Comparison of ENCODE assay signal across 25 mouse cellular contexts in the genomic region with DNA sequence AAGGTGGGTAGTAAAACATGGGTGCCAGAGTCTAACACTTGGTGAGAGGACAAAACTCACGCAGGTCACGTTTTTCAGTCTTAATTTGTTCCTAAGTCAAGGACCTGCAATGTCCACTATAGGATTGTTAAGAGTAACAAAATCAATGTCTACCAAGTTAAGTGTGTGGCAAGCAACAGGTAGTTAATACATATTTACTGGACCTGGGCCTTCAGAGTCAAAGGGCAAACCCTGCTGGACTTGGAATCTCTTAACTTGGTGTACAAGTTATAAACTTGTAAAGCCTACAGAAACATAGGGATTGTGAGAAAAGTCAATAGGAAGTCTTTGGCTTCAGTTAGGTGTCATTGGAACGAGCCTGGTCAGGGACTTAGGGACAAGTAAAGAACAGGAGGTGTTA. TPM values are rescaled to one million over a fixed set of nuclear protein-coding genes. Genes with fewer than 3 reads are reported as not detected.
A peak's percentile ranks its signal among the peaks of the same experiment; 100 is the strongest.
DNase-seq lines count a peak whose midpoint lies in the region; ATAC-seq and TF ChIP-seq lines count a peak whose summit lies in the region.
"Had no signal": no experiment of that assay in that cellular context is flagged by ENCODE, and none has a peak within 500 bp of the region (broad histone marks: within the 10 kb centered on the region; RNA-seq: fewer than 3 reads in every experiment).

No protein-coding gene starts in this region.

- H3K9me3 ChIP-seq in kidney, embryonic 14.5 days (ENCODE audit: control insufficient read depth, low read length) = no peaks in the 10 kb centered on the region
- H3K9me3 ChIP-seq in liver, embryonic 11.5 days (ENCODE audit: control insufficient read depth, low read length) = no peaks in the 10 kb centered on the region
- H3K9me3 ChIP-seq: G1E had no signal

- 63% methylated on average over 3 of the region's 3 CpGs for WGBS in kidney, embryonic 14.5 days
- WGBS in kidney, adult 2 months = 45% methylated on average over 3 of the region's 3 CpGs
- 43% methylated on average over 3 of the region's 3 CpGs for WGBS in liver, adult 2 months
- WGBS in liver, embryonic 11.5 days = 73% methylated on average over 3 of the region's 3 CpGs

- no peak overlapping the region for H3K4me3 ChIP-seq in kidney, embryonic 14.5 days (ENCODE audit: low read length)
- no peak overlapping the region for H3K4me3 ChIP-seq in kidney, adult 2 months (ENCODE audit: insufficient read depth, low read depth, low read length)
- no peak overlapping the region for H3K4me3 ChIP-seq in liver, adult 2 months (ENCODE audit: insufficient read depth, low read depth, low read length)
- no peak overlapping the region for H3K4me3 ChIP-seq in liver, embryonic 11.5 days (ENCODE audit: low read depth, low read length)

- TF ChIP-seq CTCF in kidney, adult 2 months (conservative IDR thresholded peaks at IDR 0.05; ENCODE audit: insufficient read depth, insufficient read length, low read depth, low read length) = no peak
- no peak for TF ChIP-seq CTCF in liver, adult 2 months (IDR thresholded peaks at IDR 0.05; ENCODE audit: low read depth, low read length)

- H3K9ac ChIP-seq in kidney, embryonic 14.5 days (ENCODE audit: low read depth, low read length) = no peak overlapping the region
- H3K9ac ChIP-seq in liver, adult 2 months (ENCODE audit: low read depth, low read length) = no peak overlapping the region
- H3K9ac ChIP-seq in liver, embryonic 11.5 days (ENCODE audit: low read depth, low read length) = no peak overlapping the region

- ATAC-seq in kidney, embryonic 14.5 days (ENCODE audit: low FRiP score, low TSS enrichment) = no peak
- ATAC-seq in liver, embryonic 11.5 days (replicated peaks; ENCODE audit: low FRiP score) = no peak
- ATAC-seq: activated CD4-positive, CD25-positive, alpha-beta regulatory T cell, adult 4 months; CD4-positive, CD25-positive, alpha-beta regulatory T cell, adult 4 months; Patski had no signal

- H3K36me3 ChIP-seq in kidney, embryonic 14.5 days (ENCODE audit: control insufficient read depth, insufficient read depth, low read length) = no peaks in the 10 kb centered on the region
- H3K36me3 ChIP-seq in kidney, adult 2 months (ENCODE audit: control insufficient read depth, insufficient read depth, low read length) = no peaks in the 10 kb centered on the region
- H3K36me3 ChIP-seq in liver, adult 2 months (ENCODE audit: control insufficient read depth, insufficient read depth, low read length) = no peaks in the 10 kb centered on the region
- H3K36me3 ChIP-seq in liver, embryonic 11.5 days (ENCODE audit: control insufficient read depth, insufficient read depth, low read length) = no peaks in the 10 kb centered on the region
- H3K36me3 ChIP-seq: G1E had no signal

- H3K79me2 ChIP-seq in liver, adult 2 months (ENCODE audit: control insufficient read depth, insufficient read depth, low read length) = no peaks in the 10 kb centered on the region

- DNase-seq in kidney, adult 11 months = peak; percentile 12
- peak; percentile 52 for DNase-seq in kidney, adult 2 months
- no peak for DNase-seq in kidney, postnatal 10 days
- peak; percentile 54 for DNase-seq in kidney, adult 9 months
- DNase-seq in kidney, postnatal 14 days = no peak
- peak; percentile 51 for DNase-seq in liver, adult 2 months (ENCODE audit: extremely low read depth, low read depth, low spot score)
- DNase-seq in liver, embryonic 11.5 days (ENCODE audit: low spot score) = no peak
- DNase-seq: adrenal gland, adult 2 months; adrenal gland, adult 8-10 months; adrenal gland, postnatal 14 days; adrenal gland, postnatal 25 days; adrenal gland, postnatal 36 days; B cell, adult 2 months; cerebellum, adult 11 months; cerebellum, adult 11-12 months had no signal

- no peaks in the 10 kb centered on the region for H3K4me1 ChIP-seq in kidney, embryonic 14.5 days (ENCODE audit: control insufficient read depth, insufficient read depth, low read length)
- 0 out of 2 replicates have a peak, but pooled peaks cover 2% of the 10 kb centered on the region for H3K4me1 ChIP-seq in kidney, adult 2 months (ENCODE audit: control insufficient read depth, insufficient read depth, low read length)
- peaks cover 3% of the 10 kb centered on the region; the same call in 1 of the 2 replicates for H3K4me1 ChIP-seq in liver, adult 2 months (ENCODE audit: control insufficient read depth, insufficient read depth, low read length)
- H3K4me1 ChIP-seq in liver, embryonic 11.5 days (replicated peaks; ENCODE audit: control insufficient read depth, insufficient read depth, low read length) = no peaks in the 10 kb centered on the region

- no peaks in the 10 kb centered on the region for H3K27me3 ChIP-seq in kidney, embryonic 14.5 days (ENCODE audit: control insufficient read depth, insufficient read depth, low read length)
- no peaks in the 10 kb centered on the region for H3K27me3 ChIP-seq in kidney, adult 2 months (replicated peaks; ENCODE audit: control insufficient read depth, insufficient read depth, low read length)
- no peaks in the 10 kb centered on the region for H3K27me3 ChIP-seq in liver, adult 2 months (ENCODE audit: control insufficient read depth, insufficient read depth, low read length)
- no peaks in the 10 kb centered on the region for H3K27me3 ChIP-seq in liver, embryonic 11.5 days (replicated peaks; ENCODE audit: control insufficient read depth, insufficient read depth, low read length)
- H3K27me3 ChIP-seq: CH12.LX, Patski had no signal

- no peak overlapping the region for H3K4me2 ChIP-seq in kidney, embryonic 14.5 days (replicated peaks; ENCODE audit: low read depth, low read length)
- no peak overlapping the region for H3K4me2 ChIP-seq in liver, embryonic 11.5 days

- no peak overlapping the region for H3K27ac ChIP-seq in kidney, embryonic 14.5 days (ENCODE audit: low read depth, low read length)
- no peak overlapping the region for H3K27ac ChIP-seq in kidney, adult 2 months (ENCODE audit: insufficient read depth, low read depth, low read length)
- no peak overlapping the region for H3K27ac ChIP-seq in liver, adult 2 months (replicated peaks; ENCODE audit: insufficient read depth, low read depth, low read length)
- H3K27ac ChIP-seq in liver, embryonic 11.5 days (ENCODE audit: low read depth, low read length) = no peak overlapping the region

- no peak for TF ChIP-seq POLR2A in kidney, adult 2 months (IDR thresholded peaks at IDR 0.05; ENCODE audit: low read depth, low read length)
- no peak for TF ChIP-seq POLR2A in liver, adult 2 months (IDR thresholded peaks at IDR 0.05; ENCODE audit: extremely low read depth, insufficient read depth, low read length)

RNA-seq across cellular contexts. Expression of a gene that starts 9.1 kb away (rescaled TPM):
- not detected in 2 replicates for polyA plus RNA-seq in kidney, embryonic 14.5 days (2014; fragmentation: Nextera tagmentation; extraction: Ambion mirVana)
- 0.20 and 0.31 TPM in 2 replicates for polyA plus RNA-seq in kidney, adult 2 months (2012; rRNA removed)
- not detected in 2 replicates for total RNA-seq in liver, adult 2 months (2014; rRNA removed)
- not detected in 2 replicates for polyA plus RNA-seq in liver, adult 2 months (2012; rRNA removed)
- 0.10 TPM in 1 of 2 replicates, not detected in the other for polyA plus RNA-seq in liver, embryonic 11.5 days (2014; fragmentation: Nextera tagmentation; extraction: Ambion mirVana)
- total RNA-seq: adrenal gland, adult 2 months; adrenal gland, postnatal 10 days; adrenal gland, postnatal 14 days; adrenal gland, postnatal 25 days; CH12.LX; G1E; MEL had no signal
- polyA plus RNA-seq: activated CD4-positive, CD25-positive, alpha-beta regulatory T cell, adult 4 months; CD4-positive, CD25-positive, alpha-beta regulatory T cell, adult 4 months; G1E had no signal

RNA-seq across cellular contexts. Expression of a gene that starts 11.1 kb away (rescaled TPM):
- not detected in 2 replicates for polyA plus RNA-seq in kidney, embryonic 14.5 days (2014; fragmentation: Nextera tagmentation; extraction: Ambion mirVana)
- polyA plus RNA-seq in kidney, adult 2 months (2012; rRNA removed) = 0.28 and 0.35 TPM in 2 replicates
- not detected in 2 replicates for total RNA-seq in liver, adult 2 months (2014; rRNA removed)
- not detected in 2 replicates for polyA plus RNA-seq in liver, adult 2 months (2012; rRNA removed)
- polyA plus RNA-seq in liver, embryonic 11.5 days (2014; fragmentation: Nextera tagmentation; extraction: Ambion mirVana) = not detected in 2 replicates
- total RNA-seq: adrenal gland, adult 18-20 months; adrenal gland, postnatal 25 days; adrenal gland, postnatal 36 days; CH12.LX; MEL had no signal
- polyA plus RNA-seq: CD4-positive, CD25-positive, alpha-beta regulatory T cell, adult 4 months; G1E had no signal

RNA-seq across cellular contexts. Expression of a gene that starts 25.9 kb away (rescaled TPM):
- polyA plus RNA-seq in kidney, embryonic 14.5 days (2014; fragmentation: Nextera tagmentation; extraction: Ambion mirVana) = 0.22 TPM in 1 of 2 replicates, not detected in the other
- 0.20 TPM in 1 of 2 replicates, not detected in the other for polyA plus RNA-seq in kidney, adult 2 months (2012; rRNA removed)
- 0.09 TPM in 1 of 2 replicates, not detected in the other for total RNA-seq in liver, adult 2 months (2014; rRNA removed)
- polyA plus RNA-seq in liver, adult 2 months (2012; rRNA removed) = not detected in 2 replicates
- 0.12 TPM in 1 of 2 replicates, not detected in the other for polyA plus RNA-seq in liver, embryonic 11.5 days (2014; fragmentation: Nextera tagmentation; extraction: Ambion mirVana)
- total RNA-seq: adrenal gland, adult 18-20 months; adrenal gland, adult 2 months; adrenal gland, adult 8-10 months; adrenal gland, postnatal 10 days; adrenal gland, postnatal 14 days; adrenal gland, postnatal 25 days; adrenal gland, postnatal 36 days; CH12.LX; MEL had no signal
- polyA plus RNA-seq: activated CD4-positive, CD25-positive, alpha-beta regulatory T cell, adult 4 months; adrenal gland, adult 2 months; C2C12; CD4-positive, CD25-positive, alpha-beta regulatory T cell, adult 4 months; G1E; Patski had no signal

RNA-seq across cellular contexts. Expression of a gene that starts 26.3 kb away (rescaled TPM):
- polyA plus RNA-seq in kidney, embryonic 14.5 days (2014; fragmentation: Nextera tagmentation; extraction: Ambion mirVana) = 0.05 TPM in 1 of 2 replicates, not detected in the other
- polyA plus RNA-seq in kidney, adult 2 months (2012; rRNA removed) = 0.05 and 0.17 TPM in 2 replicates
- total RNA-seq in liver, adult 2 months (2014; rRNA removed) = 0.07 TPM in 1 of 2 replicates, not detected in the other
- polyA plus RNA-seq in liver, adult 2 months (2012; rRNA removed) = 0.02 and 0.04 TPM in 2 replicates
- not detected in 2 replicates for polyA plus RNA-seq in liver, embryonic 11.5 days (2014; fragmentation: Nextera tagmentation; extraction: Ambion mirVana)
- total RNA-seq: adrenal gland, adult 8-10 months; adrenal gland, postnatal 25 days; CH12.LX; MEL had no signal
- polyA plus RNA-seq: activated CD4-positive, CD25-positive, alpha-beta regulatory T cell, adult 4 months; CD4-positive, CD25-positive, alpha-beta regulatory T cell, adult 4 months; G1E had no signal

RNA-seq across cellular contexts. Expression of a gene that starts 44.4 kb away (rescaled TPM):
- polyA plus RNA-seq in kidney, embryonic 14.5 days (2014; fragmentation: Nextera tagmentation; extraction: Ambion mirVana) = 3.5 and 5.5 TPM in 2 replicates
- 14.7 and 16.2 TPM in 2 replicates for polyA plus RNA-seq in kidney, adult 2 months (2012; rRNA removed)
- total RNA-seq in liver, adult 2 months (2014; rRNA removed) = 6.6 and 6.7 TPM in 2 replicates
- 8.1 and 14.0 TPM in 2 replicates for polyA plus RNA-seq in liver, adult 2 months (2012; rRNA removed)
- polyA plus RNA-seq in liver, embryonic 11.5 days (2014; fragmentation: Nextera tagmentation; extraction: Ambion mirVana) = 2.5 TPM in 2 replicates

Comparison
In these comparisons a context has a peak if more than half of its experiments do, and no peak if none do; other contexts are left out.
1. DNase-seq: peak in kidney, adult 11 months (single experiment), kidney, adult 2 months (single experiment), kidney, adult 9 months (single experiment) and liver, adult 2 months (single experiment); none in kidney, postnatal 10 days (single experiment), kidney, postnatal 14 days (single experiment) and liver, embryonic 11.5 days (single experiment).